Mouse (Mus musculus) embryo, embryonic 11.5 days (tissue): ENCODE data around the gene Ptprz1.
"Not testable (repeated sequence)": the region's sequence is repeated elsewhere in the genome, so short reads cannot be mapped to it uniquely, and the experiment has no call there.

Experiments
- DNase-seq: peaks from one replicate; pipeline ENCODE4 v3.0.0-alpha.2; 2012; ENCODE audit warnings: low read depth, low spot score

Ptprz1 gene

GRCm38 (mm10) chr6:23003152-23003551 lies 127.8 kb downstream of the Ptprz1 start:
- DNase-seq: no peak

GRCm38 (mm10) chr6:23014988-23015613 lies 139.8 kb downstream of the Ptprz1 start:
- DNase-seq: no peak

GRCm38 (mm10) chr6:23028251-23028650 lies 152.9 kb downstream of the Ptprz1 start:
- no peak for DNase-seq

- no peak for DNase-seq
Measured at GRCm38 (mm10) chr6:23048836-23049235, 173.5 kb downstream of the Ptprz1 start.

GRCm38 (mm10) chr6:23055734-23056133 lies 180.4 kb downstream of the Ptprz1 start:
- DNase-seq: no peak

- no peak for DNase-seq
Measured at GRCm38 (mm10) chr6:23076060-23076459, 200.8 kb downstream of the Ptprz1 start.

- DNase-seq: no peak
Measured at GRCm38 (mm10) chr6:23078273-23078672, 203.0 kb downstream of the Ptprz1 start.

- DNase-seq: peak; percentile 3
Measured at GRCm38 (mm10) chr6:23079991-23080680, 204.8 kb downstream of the Ptprz1 start.

GRCm38 (mm10) chr6:23084587-23085421 lies 209.5 kb downstream of the Ptprz1 start:
- no peak for DNase-seq

- not testable (repeated sequence) for DNase-seq
Measured at GRCm38 (mm10) chr6:23089292-23089691, 214.0 kb downstream of the Ptprz1 start.

- DNase-seq: not testable (repeated sequence)
Measured at GRCm38 (mm10) chr6:23090346-23091055, 215.2 kb downstream of the Ptprz1 start.
